Mouse (Mus musculus) heart, embryonic 14.5 days (tissue): Measurements from ENCODE around the gene Nppc. TPM values are rescaled to one million over a fixed set of nuclear protein-coding genes. Genes with fewer than 3 reads are reported as not detected.

Source experiments
- ATAC-seq: fragments of 200-750 bp; cut with Nextera tagmentation; 2 replicates; pipeline ENCODE4 v1.8.0; 2017; ENCODE audit warnings: low read depth, moderate TSS enrichment; ENCODE audit not compliant: insufficient number of reproducible peaks, insufficient read depth, low FRiP score
- H3K27ac ChIP-seq, 2 experiments: fragments of 200-500 bp in 1 of 2; fragments of 300-500 bp in 1 of 2; sonication (generic) in 1 of 2; replicated peaks in 1 of 2; 2 replicates each; pipeline ENCODE4 v1.5.1; 2012 to 2014; ENCODE audit warnings: low read depth in 2 of 2, low read length in 2 of 2, control low read depth in 1 of 2, mild to moderate bottlenecking in 1 of 2, mixed read lengths in 1 of 2; ENCODE audit not compliant: control insufficient read depth in 1 of 2, insufficient read depth in 1 of 2
- H3K27me3 ChIP-seq: fragments of 300-500 bp; sonication (generic); 2 replicates; pipeline ENCODE4 v1.6.1; 2014; ENCODE audit warnings: mild to moderate bottlenecking, low read length, control low read depth; ENCODE audit not compliant: control insufficient read depth, insufficient read depth
- H3K36me3 ChIP-seq: fragments of 300-500 bp; sonication (generic); 2 replicates; pipeline ENCODE4 v1.6.1; 2014; ENCODE audit warnings: mild to moderate bottlenecking, control low read depth, low read length, mixed read lengths; ENCODE audit not compliant: control insufficient read depth, insufficient read depth
- H3K4me1 ChIP-seq, 2 experiments: fragments of 200-500 bp in 1 of 2; fragments of 300-500 bp in 1 of 2; sonication (generic) in 1 of 2; 2 replicates each; pipeline ENCODE4 v1.6.1; 2012 to 2014; ENCODE audit warnings: low read length in 2 of 2, control low read depth in 1 of 2, mixed read lengths in 1 of 2; ENCODE audit not compliant: control insufficient read depth in 2 of 2, insufficient read depth in 2 of 2
- H3K4me2 ChIP-seq: fragments of 300-500 bp; sonication (generic); 2 replicates; pipeline ENCODE4 v1.6.1; 2014; ENCODE audit warnings: mild to moderate bottlenecking, low read length
- H3K4me3 ChIP-seq, 2 experiments: fragments of 200-500 bp in 1 of 2; fragments of 300-500 bp in 1 of 2; sonication (generic) in 1 of 2; 2 replicates each; pipeline ENCODE4 v1.5.1; 2012 to 2014; ENCODE audit warnings: low read length in 2 of 2, mild to moderate bottlenecking in 2 of 2, control low read depth in 1 of 2, low read depth in 1 of 2, moderate library complexity in 1 of 2; ENCODE audit not compliant: control insufficient read depth in 1 of 2, insufficient read depth in 1 of 2
- H3K9ac ChIP-seq: fragments of 300-500 bp; sonication (generic); 2 replicates; pipeline ENCODE4 v1.6.1; 2014; ENCODE audit warnings: mild to moderate bottlenecking, low read length
- H3K9me3 ChIP-seq: fragments of 300-500 bp; sonication (generic); 2 replicates; pipeline ENCODE4 v1.6.1; 2016; ENCODE audit warnings: low read length, control low read depth; ENCODE audit not compliant: control insufficient read depth
- WGBS: fragments of 180-500 bp; shearing (Covaris S2); extraction: QIAGEN DNeasy Blood & Tissue Kit; methylation state at CpG from one replicate; pipeline ENCODE4 v1.1.7; 2014; 5-methylcytosine and 5-hydroxymethylcytosine counted together
- microRNA-seq: library from miRNA; unstranded; fragments of <30 nt; microRNA quantifications from one replicate; pipeline ENCODE4, GENCODE M21; 2016
- polyA plus RNA-seq: library from polyadenylated mRNA; unstranded; fragments of >200 nt; fragmentation: Nextera tagmentation; extraction: Ambion mirVana; gene quantifications from 2 replicates; pipeline ENCODE4 v1.2.1, GENCODE M21; 2014

Nppc gene
- polyA plus RNA-seq, 1 experiment from 2014 or later, result 0.32 TPM

DNA sequence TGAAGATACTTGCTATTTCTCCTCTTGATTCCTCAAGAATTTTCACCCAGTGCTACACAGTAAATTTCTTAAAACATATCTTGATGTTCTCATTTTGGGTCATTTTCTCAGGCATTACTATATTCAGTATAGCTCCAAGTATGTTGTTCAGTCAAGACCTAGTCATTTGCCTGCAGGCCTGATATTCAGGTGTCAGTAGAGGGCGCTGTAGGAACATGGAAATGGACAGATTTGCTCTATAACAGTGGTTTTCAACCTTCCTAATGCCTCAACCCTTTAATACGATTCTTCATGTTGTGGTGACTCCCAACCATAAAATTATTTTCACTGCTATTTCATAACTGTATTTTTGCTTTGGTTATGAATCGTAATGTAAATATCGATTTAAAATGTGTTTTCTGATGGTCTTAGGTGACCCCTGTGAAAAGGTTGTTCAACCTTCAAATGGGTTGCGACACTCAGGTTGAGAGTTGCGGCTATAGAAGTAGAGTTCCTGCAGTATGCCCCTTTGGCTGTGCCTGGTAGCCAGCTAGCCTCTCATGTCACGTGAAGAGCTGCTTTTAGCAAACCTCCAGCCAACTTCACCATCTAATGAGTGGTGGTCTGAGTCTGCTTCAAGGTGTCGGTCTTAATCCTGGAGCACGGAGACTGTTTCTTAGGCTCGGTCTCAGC is 51.8 kb downstream of the Nppc start:
- no peaks in the 10 kb centered on the region for H3K27me3 ChIP-seq
- H3K4me3 ChIP-seq, result no peak overlapping the region
- 58% methylated on average over 10 of the region's 10 CpGs for WGBS
- no peaks in the 10 kb centered on the region for H3K36me3 ChIP-seq
- no peak overlapping the region for H3K27ac ChIP-seq
- no peaks in the 10 kb centered on the region for H3K4me1 ChIP-seq
- H3K9me3 ChIP-seq, result no peaks in the 10 kb centered on the region
- no peak overlapping the region for H3K4me2 ChIP-seq
- ATAC-seq, result no peak
- no peak overlapping the region for H3K9ac ChIP-seq

Small RNA genes lying within 50 kb of the gene (microRNA-seq; reads per million reads assigned to microRNA genes)
- not detected for gene Gm22955

Other genes starting within 250 kb of the Nppc start
- not detected in 2 replicates for gene Nmur1, start 244.3 kb downstream of the Nppc start, polyA plus RNA-seq
- not detected in 2 replicates for gene Tex44, start 244.2 kb downstream of the Nppc start, polyA plus RNA-seq
- 788 and 789 TPM in 2 replicates for gene Ptma, start 143.8 kb downstream of the Nppc start, polyA plus RNA-seq
- 63.5 and 67.9 TPM in 2 replicates for gene Pde6d, start 87.9 kb downstream of the Nppc start, polyA plus RNA-seq
- 20.7 and 20.9 TPM in 2 replicates for gene Cops7b, start 87.7 kb downstream of the Nppc start, polyA plus RNA-seq
- gene Dis3l2, start 33.2 kb upstream of the Nppc start, polyA plus RNA-seq, result 16.3 and 16.7 TPM in 2 replicates